Mouse (Mus musculus): Measurements from ENCODE around the gene Fbxl2.

Gene Fbxl2

DNA sequence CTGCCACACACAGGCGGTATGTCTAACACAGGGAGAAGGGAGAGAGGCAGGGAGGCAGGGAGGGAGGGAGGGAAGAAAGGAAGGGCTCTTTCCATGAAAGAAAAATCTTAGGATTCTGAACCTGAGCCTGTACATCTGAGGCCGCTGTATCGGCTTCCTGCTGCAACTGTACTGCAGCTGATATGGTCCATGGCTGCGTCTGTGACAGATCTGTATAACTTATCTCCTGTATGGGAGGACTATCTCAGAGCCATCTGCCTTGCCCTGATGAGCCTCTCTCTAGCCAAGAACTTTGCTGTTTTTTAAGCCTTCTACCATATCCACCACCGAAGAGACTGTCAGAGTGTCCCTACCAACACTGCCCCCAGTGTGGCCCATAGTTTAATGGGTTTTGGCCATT lies 130.2 kb downstream of the Fbxl2 start:
- DNase-seq (ENCODE audit: low spot score): no peak
